Mouse (Mus musculus) adrenal gland, adult 8-10 months (tissue): ENCODE data around the gene Irs2. TPM values are rescaled to one million over a fixed set of nuclear protein-coding genes. Genes with fewer than 3 reads are reported as not detected.

Experiments used
- DNase-seq: peaks from one replicate; pipeline ENCODE4 v3.0.0; 2022
- total RNA-seq, 4 experiments: library from RNA; stranded (reverse); gene quantifications; 2 replicates each; pipeline ENCODE4 v1.2.4; 2022

The Irs2 gene
- total RNA-seq, 4 experiments from 2014 or later = 18.6 to 28.6 (median 20.4) TPM

DNA sequence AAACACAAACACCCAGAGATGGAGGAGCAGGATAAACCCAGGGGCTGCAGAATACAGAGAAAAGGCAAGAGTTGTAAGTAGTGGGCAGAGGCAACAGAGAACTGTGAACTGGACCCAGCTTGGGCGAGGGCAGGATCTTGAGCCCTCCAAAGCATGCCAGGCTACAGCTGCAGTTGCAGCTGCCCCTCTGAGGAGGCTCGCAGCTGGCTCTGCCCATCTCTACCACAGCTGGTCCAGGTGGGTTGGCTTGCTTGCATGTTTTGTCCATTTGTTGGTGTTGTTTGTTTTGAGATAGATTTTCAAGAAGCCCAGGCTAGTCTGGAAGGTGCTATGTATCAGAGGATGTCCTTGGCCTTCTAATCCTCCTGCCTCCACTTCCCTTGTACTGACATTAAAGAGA lies 56.0 kb downstream of the Irs2 start:
- no peak for DNase-seq

GRCm38 (mm10) chr8:10951567-10951966 lies 56.7 kb downstream of the Irs2 start:
- no peak for DNase-seq

- DNase-seq = peak; percentile 94
Observed at GRCm38 (mm10) chr8:10945939-10946740, 62.1 kb downstream of the Irs2 start.

- DNase-seq = no peak
Observed at GRCm38 (mm10) chr8:10945490-10945889, 62.8 kb downstream of the Irs2 start.

DNA sequence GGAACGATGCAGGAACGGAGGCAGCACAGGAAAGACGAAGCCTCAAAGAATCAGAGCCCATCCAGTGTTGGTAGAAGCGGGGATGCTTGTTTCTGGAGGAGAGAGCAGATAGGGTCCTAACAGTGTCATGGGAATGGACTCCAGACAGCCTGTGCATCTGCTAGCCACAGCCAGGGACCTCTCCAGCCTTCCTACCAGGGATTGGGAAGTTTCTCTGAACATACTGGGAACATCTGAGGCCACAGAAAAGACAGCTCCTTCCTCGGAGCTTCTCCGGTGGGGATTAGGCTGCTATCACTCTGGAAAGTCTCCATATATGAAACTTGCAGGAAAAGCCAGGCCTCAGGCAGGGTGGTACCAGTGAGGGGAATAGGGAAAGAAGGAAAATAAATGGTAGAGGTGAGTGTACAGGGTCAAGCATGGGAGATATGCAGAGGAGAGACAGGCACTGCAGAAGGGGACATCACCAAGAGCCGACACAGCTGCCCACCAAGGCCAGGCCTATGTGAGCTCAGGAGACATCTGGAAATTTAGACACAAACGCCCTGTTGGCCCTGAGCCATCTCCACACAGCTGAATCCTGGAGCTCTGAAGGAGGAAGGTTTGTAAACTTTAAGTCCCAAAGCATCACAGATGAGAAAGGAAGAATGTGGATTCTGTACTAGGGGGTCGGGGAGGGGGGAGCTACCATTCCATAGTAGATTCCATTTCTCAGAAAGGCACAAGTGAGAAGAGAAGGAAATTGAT lies 64.8 kb downstream of the Irs2 start:
- no peak for DNase-seq

DNA sequence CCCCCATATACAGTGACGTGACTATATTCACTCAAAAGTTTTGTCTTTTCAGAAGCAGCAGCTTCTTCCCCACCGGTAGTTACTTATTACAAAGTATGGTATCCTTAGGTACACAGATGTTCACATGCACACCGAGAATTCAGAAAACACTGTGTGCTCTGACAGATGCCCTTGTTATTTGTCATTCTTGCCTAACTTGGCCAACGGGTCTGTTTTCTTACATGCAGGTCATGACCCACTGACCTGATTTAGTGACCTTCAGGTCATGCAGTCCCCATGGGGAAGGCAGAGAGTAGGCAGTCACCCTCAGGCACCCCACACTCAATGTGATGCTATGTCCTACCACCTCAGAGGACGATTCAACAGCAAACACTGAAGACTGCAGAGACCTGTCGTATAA lies 68.4 kb downstream of the Irs2 start:
- no peak for DNase-seq

- no peak for DNase-seq
Observed at GRCm38 (mm10) chr8:10939210-10939782, 69.0 kb downstream of the Irs2 start.

DNA sequence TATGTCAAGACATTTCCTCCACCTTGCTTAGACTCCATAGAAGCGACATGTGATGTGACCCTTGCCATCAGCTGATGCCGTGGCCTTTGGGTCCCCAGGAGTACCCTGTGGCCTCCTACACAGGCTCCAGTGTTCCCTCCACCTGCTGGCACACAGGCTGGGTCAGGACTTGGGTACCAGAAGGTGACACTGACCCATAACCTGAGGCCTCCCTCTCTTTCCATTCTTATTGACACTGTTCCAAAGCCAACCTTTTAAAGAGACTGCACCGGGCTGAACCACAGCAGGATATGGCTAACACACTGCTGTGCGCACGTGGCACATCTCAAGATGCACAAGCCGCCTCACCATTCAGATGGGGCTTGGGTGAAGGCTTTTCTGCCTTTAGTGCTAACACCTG lies 70.0 kb downstream of the Irs2 start:
- no peak for DNase-seq

DNA sequence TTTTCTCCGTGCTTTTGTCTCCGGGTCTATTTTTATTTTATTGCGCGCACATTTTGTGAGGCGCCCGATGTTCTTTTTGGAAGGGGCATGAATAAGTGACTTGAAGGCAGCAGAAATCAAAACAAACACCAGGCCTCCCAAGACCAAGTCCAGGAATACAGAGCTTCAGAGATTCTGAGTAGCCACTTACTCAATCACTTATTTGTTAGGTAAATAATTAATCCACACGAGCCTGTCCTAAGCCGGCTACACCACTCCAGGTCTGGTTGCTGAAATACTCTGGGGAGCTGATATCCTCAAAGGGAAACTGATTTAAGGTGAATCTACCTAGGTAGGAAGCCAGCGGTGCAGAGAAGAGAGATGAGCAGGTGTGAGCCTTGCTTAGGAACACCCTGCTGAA lies 71.6 kb downstream of the Irs2 start:
- DNase-seq = no peak

DNA sequence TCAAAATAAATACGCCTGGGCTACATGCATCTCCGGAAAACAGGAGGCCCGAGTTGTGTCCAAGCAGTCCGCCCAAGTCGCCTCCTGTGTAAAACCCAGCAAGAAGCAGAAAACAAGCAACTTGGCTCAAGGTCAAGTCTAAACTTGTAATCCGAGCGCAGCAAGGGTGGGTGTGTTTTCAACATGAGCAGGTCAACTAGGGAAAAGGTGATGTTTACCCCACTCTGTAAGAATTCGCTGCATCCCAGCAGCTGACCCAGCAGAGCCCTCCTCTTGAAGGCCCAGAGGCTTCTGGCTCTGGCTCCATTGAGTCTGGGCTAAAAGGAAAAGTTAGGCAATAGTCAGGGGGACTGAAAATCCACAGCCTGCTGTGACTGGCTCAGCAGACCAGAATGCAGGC lies 73.0 kb downstream of the Irs2 start:
- no peak for DNase-seq
